Mouse (Mus musculus) gonadal fat pad, adult 2 months (tissue): ENCODE results near the gene Ncs1. TPM values are rescaled to one million over a fixed set of nuclear protein-coding genes. Genes with fewer than 3 reads are reported as not detected.

ENCODE experiments used
- DNase-seq: peaks from one replicate; pipeline ENCODE4 v3.0.0-alpha.2; 2012; ENCODE audit warnings: low read depth
- polyA plus RNA-seq: library from polyadenylated mRNA; depleted of rRNA; stranded (reverse); fragments of >200 nt; gene quantifications from 2 replicates; pipeline ENCODE4 v1.2.3, GENCODE M21; 2012; rRNA removed

Ncs1 gene
- polyA plus RNA-seq, 1 experiment, result 2.3 TPM

DNA sequence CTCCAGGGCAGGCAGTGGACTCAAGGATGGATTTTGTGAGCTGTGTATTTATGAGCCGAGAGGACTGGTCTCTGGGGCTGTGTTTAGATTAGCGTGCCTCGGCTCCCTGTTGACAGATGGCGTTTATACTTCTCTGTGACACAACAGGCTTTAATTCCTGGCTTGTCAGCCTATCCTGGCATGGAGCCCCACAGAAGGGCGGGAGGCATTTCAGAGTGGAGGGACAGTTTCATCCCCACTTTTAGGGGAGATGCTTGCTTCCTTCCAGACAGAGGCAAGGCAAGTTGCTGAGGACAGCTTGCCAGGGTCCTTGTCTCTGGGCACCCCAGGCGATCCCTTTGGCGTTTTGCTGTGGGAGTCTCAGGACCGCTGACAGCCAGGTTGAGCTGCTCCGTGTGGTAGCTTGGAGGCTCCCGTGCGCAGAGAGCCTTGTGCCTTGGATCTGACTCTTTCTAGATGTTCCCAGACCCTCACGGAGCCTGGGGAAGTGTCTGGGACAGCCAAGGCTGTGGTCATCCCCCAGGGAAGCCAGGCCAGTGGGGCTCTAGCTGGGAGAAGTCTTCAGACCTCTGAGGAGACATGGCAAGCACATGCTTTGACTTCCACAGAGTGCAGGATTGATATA lies 92.2 kb downstream of the Ncs1 start:
- DNase-seq, result no peak

DNA sequence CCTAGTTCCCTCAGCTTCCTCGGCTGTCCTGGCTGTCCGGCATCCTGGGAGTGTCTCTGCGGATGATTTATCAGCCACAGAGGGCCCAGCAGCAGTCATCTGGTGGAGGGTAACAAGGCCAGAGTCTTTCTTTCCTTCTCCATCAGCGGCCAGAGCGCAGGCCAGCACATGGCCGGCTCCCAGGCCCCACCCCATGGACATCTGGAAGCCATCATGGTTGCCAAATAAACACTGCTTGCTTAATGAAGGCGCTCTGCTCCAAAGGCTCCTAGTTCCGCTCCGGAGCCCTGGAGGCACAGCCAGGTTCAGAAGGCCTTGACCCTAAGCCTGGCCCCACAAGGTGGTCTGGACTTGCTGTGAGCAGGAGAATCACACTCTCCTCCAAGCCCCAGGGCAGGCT lies 94.2 kb downstream of the Ncs1 start:
- no peak for DNase-seq

DNA sequence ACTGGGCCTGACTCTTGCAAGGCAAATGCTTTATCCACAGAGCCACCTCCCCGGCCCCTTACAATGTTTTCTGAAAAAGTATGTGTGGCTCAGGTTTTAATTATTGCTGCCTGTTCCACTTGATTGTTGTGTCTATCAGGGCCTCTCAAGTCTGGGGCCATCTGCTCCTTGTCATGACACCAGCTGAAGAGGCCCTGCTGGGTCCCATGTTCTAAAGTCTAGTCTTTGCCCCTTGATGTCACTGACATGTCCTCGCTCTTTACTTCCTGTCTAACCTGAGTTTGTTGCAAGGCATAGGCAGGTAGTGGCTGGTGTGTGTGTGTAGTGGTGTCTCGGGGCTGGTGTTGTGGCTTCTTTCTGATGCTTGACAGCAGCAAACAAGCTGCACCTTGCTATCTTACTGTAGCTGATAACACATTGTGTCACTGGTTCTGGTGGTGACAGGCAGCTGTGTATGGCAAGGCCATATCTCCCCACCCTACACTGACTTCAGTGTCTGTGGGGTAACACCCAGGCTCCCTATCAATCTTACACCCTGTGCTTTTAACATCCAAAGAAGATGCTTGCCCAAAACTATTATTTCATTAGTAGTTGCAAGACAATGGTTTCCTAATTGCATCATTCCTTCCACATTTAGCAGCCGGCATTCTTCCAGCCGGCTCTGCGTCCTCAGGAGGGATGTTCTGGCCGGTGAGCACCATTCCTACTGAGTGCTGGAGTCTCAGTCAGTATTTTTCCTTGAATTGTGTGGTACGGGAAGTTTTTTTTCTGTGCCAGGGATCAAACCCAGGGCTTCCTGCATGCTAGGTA lies 96.3 kb downstream of the Ncs1 start:
- DNase-seq, result no peak

Other genes starting within 250 kb of the Ncs1 start
- 28.8 and 34.8 TPM in 2 replicates for gene Fnbp1, start 103.8 kb upstream of the Ncs1 start, polyA plus RNA-seq
- gene Gpr107, start 93.5 kb upstream of the Ncs1 start, polyA plus RNA-seq, result 28.7 and 35.0 TPM in 2 replicates
- 14.2 and 26.8 TPM in 2 replicates for gene Hmcn2, start 68.6 kb downstream of the Ncs1 start, polyA plus RNA-seq
- 21.9 and 29.2 TPM in 2 replicates for gene Ass1, start 224.4 kb downstream of the Ncs1 start, polyA plus RNA-seq